Mouse (Mus musculus): Measurements from ENCODE around the gene Nol8. TPM values are rescaled to one million over a fixed set of nuclear protein-coding genes. Genes with fewer than 3 reads are reported as not detected.

The Nol8 gene
- polyA plus RNA-seq, 2 experiments, result 5.4 to 7.8 TPM

- 80% methylated on average over 6 of the region's 6 CpGs for WGBS (ENCODE audit: insufficient replicate concordance)
- no peaks in the 10 kb centered on the region for H3K27me3 ChIP-seq (ENCODE audit: control insufficient read depth, insufficient read depth, low read length)
- ATAC-seq (ENCODE audit: insufficient read depth), result no peak
- H3K9ac ChIP-seq (replicated peaks), result no peak overlapping the region
- H3K27ac ChIP-seq, result no peak overlapping the region
- TF ChIP-seq EP300 (IDR thresholded peaks at IDR 0.05; ENCODE audit: low read depth) (no peak), CTCF (IDR thresholded peaks at IDR 0.05; ENCODE audit: low read depth) (no peak)
- peaks cover 6 to 7% of the 10 kb centered on the region in 2 experiments; a peak in 3 of 4 replicates for H3K4me1 ChIP-seq (replicated peaks; ENCODE audit: control insufficient read depth in 2 of 2, insufficient read depth in 2 of 2, low read length in 1 of 2)
- no peak overlapping the region for H3K4me2 ChIP-seq (ENCODE audit: low read depth)
- DNase-seq (ENCODE audit: low read depth in 3 of 3, low spot score in 3 of 3), result no peak
- no peak overlapping the region for H3K4me3 ChIP-seq (ENCODE audit: insufficient read depth in 1 of 2, low read depth in 2 of 2, low read length in 2 of 2)
- H3K9me3 ChIP-seq (ENCODE audit: control insufficient read depth, low read length), result no peaks in the 10 kb centered on the region
- H3K36me3 ChIP-seq (replicated peaks; ENCODE audit: control insufficient read depth, insufficient read depth, low read depth), result peaks cover 8% of the 10 kb centered on the region
Measured at GRCm38 (mm10) chr13:49642650-49643049, 10.2 kb upstream of the Nol8 start.

GRCm38 (mm10) chr13:49643669-49644362 is 9.1 kb upstream of the Nol8 start:
- ATAC-seq (ENCODE audit: insufficient read depth) (no peak), DNase-seq (ENCODE audit: low read depth in 3 of 3, low spot score in 3 of 3) (no peak)
- Histone ChIP-seq H3K4me1 (replicated peaks; ENCODE audit: control insufficient read depth in 2 of 2, insufficient read depth in 2 of 2, low read length in 1 of 2) (peaks cover 6 to 7% of the 10 kb centered on the region in 2 experiments; a peak in 3 of 4 replicates), H3K27ac (no peak overlapping the region), H3K4me2 (ENCODE audit: low read depth) (no peak overlapping the region), H3K27me3 (ENCODE audit: control insufficient read depth, insufficient read depth, low read length) (no peaks in the 10 kb centered on the region), H3K36me3 (replicated peaks; ENCODE audit: control insufficient read depth, insufficient read depth, low read depth) (peaks cover 8% of the 10 kb centered on the region), H3K9ac (replicated peaks) (no peak overlapping the region; the same call in 1 of the 2 replicates), H3K9me3 (ENCODE audit: control insufficient read depth, low read length) (no peaks in the 10 kb centered on the region), H3K4me3 (ENCODE audit: insufficient read depth in 1 of 2, low read depth in 2 of 2, low read length in 2 of 2) (no peak overlapping the region)
- TF ChIP-seq EP300 (IDR thresholded peaks at IDR 0.05; ENCODE audit: low read depth) (no peak), CTCF (IDR thresholded peaks at IDR 0.05; ENCODE audit: low read depth) (no peak)

GRCm38 (mm10) chr13:49644731-49645529 is 7.9 kb upstream of the Nol8 start:
- ATAC-seq (ENCODE audit: insufficient read depth), result no peak
- 58% methylated on average over 2 of the region's 2 CpGs for WGBS (ENCODE audit: insufficient replicate concordance)

GRCm38 (mm10) chr13:49646019-49646418 is 6.9 kb upstream of the Nol8 start:
- DNase-seq (ENCODE audit: low read depth in 3 of 3, low spot score in 3 of 3) (no peak), ATAC-seq (ENCODE audit: insufficient read depth) (no peak)
- WGBS (ENCODE audit: insufficient replicate concordance), result 58% methylated on average over 1 of the region's 1 CpGs
- H3K4me1 ChIP-seq (replicated peaks; ENCODE audit: control insufficient read depth in 2 of 2, insufficient read depth in 2 of 2, low read length in 1 of 2), result no peaks in the 10 kb centered on the region; a peak in 1 of 4 replicates
- H3K4me3 ChIP-seq (ENCODE audit: insufficient read depth in 1 of 2, low read depth in 2 of 2, low read length in 2 of 2), result no peak overlapping the region
- H3K4me2 ChIP-seq (ENCODE audit: low read depth), result no peak overlapping the region
- no peak for TF ChIP-seq CTCF (IDR thresholded peaks at IDR 0.05; ENCODE audit: low read depth)
- TF ChIP-seq EP300 (IDR thresholded peaks at IDR 0.05; ENCODE audit: low read depth), result no peak
- no peaks in the 10 kb centered on the region for H3K27me3 ChIP-seq (ENCODE audit: control insufficient read depth, insufficient read depth, low read length)
- H3K27ac ChIP-seq, result no peak overlapping the region
- no peaks in the 10 kb centered on the region for H3K9me3 ChIP-seq (ENCODE audit: control insufficient read depth, low read length)
- peaks cover 5% of the 10 kb centered on the region for H3K36me3 ChIP-seq (replicated peaks; ENCODE audit: control insufficient read depth, insufficient read depth, low read depth)
- no peak overlapping the region for H3K9ac ChIP-seq (replicated peaks)

More at GRCm38 (mm10) chr13:49644731-49645529, 7.9 kb upstream of the Nol8 start:
- no peak overlapping the region for H3K9ac ChIP-seq (replicated peaks)
- no peak for DNase-seq (ENCODE audit: low read depth in 3 of 3, low spot score in 3 of 3)
- no peaks in the 10 kb centered on the region for H3K27me3 ChIP-seq (ENCODE audit: control insufficient read depth, insufficient read depth, low read length)
- H3K4me1 ChIP-seq (replicated peaks; ENCODE audit: control insufficient read depth in 2 of 2, insufficient read depth in 2 of 2, low read length in 1 of 2), result peaks cover 3% of the 10 kb centered on the region in 2 experiments; a peak in 3 of 4 replicates
- H3K4me3 ChIP-seq (ENCODE audit: insufficient read depth in 1 of 2, low read depth in 2 of 2, low read length in 2 of 2), result no peak overlapping the region
- H3K4me2 ChIP-seq (ENCODE audit: low read depth), result no peak overlapping the region
- peak; percentile 37 for TF ChIP-seq CTCF (IDR thresholded peaks at IDR 0.05; ENCODE audit: low read depth)
- no peak for TF ChIP-seq EP300 (IDR thresholded peaks at IDR 0.05; ENCODE audit: low read depth)
- no peak overlapping the region for H3K27ac ChIP-seq
- H3K36me3 ChIP-seq (replicated peaks; ENCODE audit: control insufficient read depth, insufficient read depth, low read depth), result peaks cover 5% of the 10 kb centered on the region
- H3K9me3 ChIP-seq (ENCODE audit: control insufficient read depth, low read length), result no peaks in the 10 kb centered on the region

- Histone ChIP-seq H3K4me1 (replicated peaks; ENCODE audit: control insufficient read depth in 2 of 2, insufficient read depth in 2 of 2, low read length in 1 of 2) (peaks cover 0 to 5% of the 10 kb centered on the region in 2 experiments; a peak in 3 of 4 replicates), H3K27me3 (ENCODE audit: control insufficient read depth, insufficient read depth, low read length) (no peaks in the 10 kb centered on the region), H3K27ac (no peak overlapping the region), H3K9ac (replicated peaks) (peak overlapping the region; percentile 83), H3K4me2 (ENCODE audit: low read depth) (peak overlapping the region; percentile 90), H3K9me3 (ENCODE audit: control insufficient read depth, low read length) (no peaks in the 10 kb centered on the region), H3K36me3 (replicated peaks; ENCODE audit: control insufficient read depth, insufficient read depth, low read depth) (peaks cover 3% of the 10 kb centered on the region; the same call in 1 of the 2 replicates), H3K4me3 (ENCODE audit: insufficient read depth in 1 of 2, low read depth in 2 of 2, low read length in 2 of 2) (peak overlapping the region; percentile 35 to 97)
- TF ChIP-seq CTCF (IDR thresholded peaks at IDR 0.05; ENCODE audit: low read depth) (peak; percentile 12; the same call in 1 of the 2 replicates), EP300 (IDR thresholded peaks at IDR 0.05; ENCODE audit: low read depth) (no peak)
- DNase-seq (ENCODE audit: low read depth in 3 of 3, low spot score in 3 of 3), result no peak
- ATAC-seq (ENCODE audit: insufficient read depth), result no peak
- WGBS (ENCODE audit: insufficient replicate concordance), result 40% methylated on average over 2 of the region's 2 CpGs
Measured at GRCm38 (mm10) chr13:49651136-49651535, 1.7 kb upstream of the Nol8 start.
